Mouse (Mus musculus) heart, postnatal 4 days (tissue): Measurements from ENCODE around the gene Gm6169. TPM values are rescaled to one million over a fixed set of nuclear protein-coding genes. Genes with fewer than 3 reads are reported as not detected.
"Not testable (repeated sequence)": the region's sequence is repeated elsewhere in the genome, so short reads cannot be mapped to it uniquely, and the experiment has no call there.

Experiments used
- DNase-seq: peaks from one replicate; pipeline ENCODE4 v3.0.0; 2021
- total RNA-seq, 2 experiments: library from RNA; stranded (reverse); gene quantifications; 2 replicates each; pipeline ENCODE4 v1.2.3; 2021

The Gm6169 gene
- total RNA-seq, 2 experiments from 2014 or later, result 31.6 TPM; not detected in 1

GRCm38 (mm10) chr13:97068151-97068550, 30.9 kb downstream of the Gm6169 start:
- DNase-seq, result no peak

GRCm38 (mm10) chr13:97067691-97068090, 31.3 kb downstream of the Gm6169 start:
- DNase-seq, result no peak

- no peak for DNase-seq
These were observed 32.1 kb downstream of the Gm6169 start, which contains the start of gene Fam169a for GRCm38 (mm10) chr13:97066649-97067550. Fam169a (plus strand) TSS chr13:97067286.

GRCm38 (mm10) chr13:97064844-97065621, 34.0 kb downstream of the Gm6169 start:
- not testable (repeated sequence) for DNase-seq

- no peak for DNase-seq
These were observed 34.6 kb downstream of the Gm6169 start for GRCm38 (mm10) chr13:97064413-97064812.

GRCm38 (mm10) chr13:97063431-97063830, 35.6 kb downstream of the Gm6169 start:
- no peak for DNase-seq

GRCm38 (mm10) chr13:97062151-97062550, 36.9 kb downstream of the Gm6169 start:
- no peak for DNase-seq

GRCm38 (mm10) chr13:97060331-97060730, 38.7 kb downstream of the Gm6169 start:
- no peak for DNase-seq

- no peak for DNase-seq
These were observed 39.3 kb downstream of the Gm6169 start for GRCm38 (mm10) chr13:97059746-97060145.

GRCm38 (mm10) chr13:97057817-97058216, 41.2 kb downstream of the Gm6169 start:
- no peak for DNase-seq

GRCm38 (mm10) chr13:97053844-97054243, 45.2 kb downstream of the Gm6169 start:
- peak; percentile 62 for DNase-seq

GRCm38 (mm10) chr13:97052667-97053066, 46.4 kb downstream of the Gm6169 start:
- DNase-seq, result peak; percentile 80

- peak; percentile 20 for DNase-seq
These were observed 47.9 kb downstream of the Gm6169 start for GRCm38 (mm10) chr13:97051158-97051557.

Other genes with a start within 250 kb of the Gm6169 start
- under 1 TPM; 0.36 to 0.59 TPM for gene Gcnt4, start 174.5 kb downstream of the Gm6169 start, total RNA-seq
- gene 1700029F12Rik, start 64.9 kb downstream of the Gm6169 start, total RNA-seq, result not detected
- 1 to 10 TPM; 2.9 to 3.3 TPM for gene Fam169a, start 32.0 kb downstream of the Gm6169 start, total RNA-seq
- 10 to 100 TPM; 32.1 to 33.5 TPM for gene Gfm2, start 38.7 kb upstream of the Gm6169 start, total RNA-seq
- gene Nsa2, start 38.7 kb upstream of the Gm6169 start, total RNA-seq, result 10 to 100 TPM; 69.1 to 73.1 TPM
- gene Hexb, start 99.1 kb upstream of the Gm6169 start, total RNA-seq, result 10 to 100 TPM; 20.8 to 23.5 TPM
- gene Enc1, start 141.9 kb upstream of the Gm6169 start, total RNA-seq, result 10 to 100 TPM; 14.1 to 15.3 TPM